Mouse (Mus musculus) small intestine, adult 10 weeks (tissue): Measurements from ENCODE around the gene Rnf111. TPM values are rescaled to one million over a fixed set of nuclear protein-coding genes. Genes with fewer than 3 reads are reported as not detected.

Source experiments
- polyA plus RNA-seq: library from polyadenylated mRNA; stranded (reverse); fragments of 350-450 nt; fragmentation: Illumina TruSeq; extraction: RNeasy Lipid Tissue Mini Kit (QIAGEN cat#74804); gene quantifications from one replicate; pipeline ENCODE4 v1.2.3, GENCODE M21; 2014; ENCODE audit warnings: low replicate concordance

Gene Rnf111
- polyA plus RNA-seq = 64.7 TPM

DNA sequence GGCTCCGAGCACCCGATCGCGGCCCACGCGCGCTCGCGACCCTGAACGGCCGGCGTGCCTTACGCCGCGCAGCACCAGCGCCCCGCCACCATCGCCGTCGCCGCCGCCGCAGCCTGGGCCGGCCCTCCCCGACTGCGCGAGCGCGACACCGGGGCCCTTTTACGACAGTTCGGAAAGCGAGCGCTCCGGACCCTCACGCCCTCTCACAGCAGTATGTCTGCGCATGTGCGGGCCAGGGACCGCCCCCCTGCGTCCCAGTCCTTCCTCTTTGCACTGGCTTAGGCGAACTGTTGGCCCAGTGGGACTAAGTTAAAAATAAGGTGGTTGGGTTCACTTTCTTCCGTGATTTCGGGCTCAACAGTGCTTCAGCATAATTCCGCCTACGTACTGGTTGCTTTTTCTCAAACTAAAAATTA lies at the start of gene Rnf111:
Gene Rnf111, minus strand, starts transcription at position 100 of the 416 bp plus-strand sequence.

DNA sequence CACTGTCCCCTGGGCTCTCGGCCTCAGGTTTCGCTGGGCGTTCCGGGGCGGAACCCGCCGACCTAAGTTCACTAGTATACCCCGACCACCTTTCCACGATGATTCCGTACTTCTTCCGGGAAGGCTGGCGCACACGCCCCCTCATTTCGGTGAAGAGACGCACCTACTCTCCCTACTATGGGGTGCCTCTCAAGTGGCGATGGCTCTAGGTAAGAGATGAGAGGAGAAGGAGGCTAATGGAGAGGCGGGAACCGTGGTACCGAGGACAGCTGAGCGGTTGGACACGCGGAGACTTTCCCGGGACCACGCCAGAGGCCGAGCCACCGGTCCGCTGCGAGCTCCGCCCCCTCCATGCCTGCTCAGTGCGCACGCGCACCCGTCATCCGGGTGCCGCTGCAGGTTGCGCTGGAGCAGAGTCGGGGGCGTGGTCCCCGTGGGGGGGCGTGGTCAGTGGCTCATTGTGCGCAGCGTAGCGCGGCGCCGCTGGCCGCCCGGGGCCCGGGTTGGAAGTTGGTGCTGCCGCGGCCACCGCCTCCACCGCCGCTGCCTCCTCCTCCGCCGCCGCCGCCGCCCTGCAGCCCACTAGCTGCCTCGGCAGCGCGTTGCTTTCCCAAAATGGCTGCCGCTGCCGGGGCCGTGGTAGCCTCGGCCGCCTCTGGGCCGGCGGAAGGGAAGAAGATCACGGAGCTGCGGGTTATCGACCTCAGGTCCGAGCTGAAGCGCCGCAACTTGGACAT lies 38.9 kb upstream of the Rnf111 start, which contains the start of gene Sltm:
Gene Sltm, plus strand, starts transcription at position 450 of the 737 bp plus-strand sequence.

DNA sequence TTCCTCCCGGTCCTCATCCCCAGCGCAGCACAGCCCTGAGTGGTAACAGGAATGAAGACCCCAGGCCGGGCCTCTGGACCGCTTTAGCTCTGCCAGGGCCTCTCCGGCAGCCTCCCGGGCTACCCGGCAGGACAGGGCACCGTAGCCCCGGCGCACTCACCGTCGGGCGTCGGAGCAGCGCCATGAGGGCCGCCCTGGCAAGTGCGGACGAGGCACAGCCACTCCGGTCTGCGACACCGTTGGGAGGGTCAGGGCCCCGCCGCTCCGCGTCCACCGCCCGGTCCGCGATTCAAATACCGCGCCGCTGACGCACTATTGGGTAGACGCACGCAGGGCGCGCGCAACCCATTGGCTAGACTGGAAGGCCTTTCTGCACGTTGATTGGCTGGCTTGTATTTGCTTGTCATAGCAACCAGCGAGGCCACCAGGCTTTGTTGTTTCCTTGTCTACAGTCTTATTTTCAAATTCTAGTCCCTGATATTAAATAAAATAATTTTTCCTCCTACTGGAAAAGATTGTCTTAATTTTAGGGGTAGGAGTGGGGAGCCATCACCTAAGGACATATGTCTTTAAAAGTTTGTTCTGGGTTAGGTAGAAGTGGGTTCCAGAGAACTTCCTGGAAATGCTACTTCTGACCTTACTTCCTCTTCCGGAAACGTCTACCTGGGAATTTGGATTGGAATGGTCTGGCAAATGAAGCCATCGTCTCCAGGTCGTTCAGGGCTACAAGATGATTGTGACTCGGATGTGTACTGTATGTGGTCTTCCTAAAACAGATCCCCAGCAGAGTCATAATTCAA lies 82.1 kb downstream of the Rnf111 start, which contains the start of gene Ccnb2:
Gene Ccnb2, minus strand, starts transcription at position 291 of the 800 bp plus-strand sequence.

Other genes with a start within 250 kb of the Rnf111 start
- gene Ccnb2, start 82.2 kb downstream of the Rnf111 start, polyA plus RNA-seq = 10.4 TPM
- gene Sltm, start 39.0 kb upstream of the Rnf111 start, polyA plus RNA-seq = 80.8 TPM
- gene Gm10642, start 152.5 kb upstream of the Rnf111 start, polyA plus RNA-seq = not detected
- gene Mindy2, start 153.4 kb upstream of the Rnf111 start, polyA plus RNA-seq = 27.4 TPM
- 157 TPM for gene Adam10, start 175.3 kb upstream of the Rnf111 start, polyA plus RNA-seq